Mouse (Mus musculus) urinary bladder, postnatal 36 days (tissue): ENCODE data around the gene Mrpl22.
A peak's percentile ranks its signal among the peaks of the same experiment; 100 is the strongest.
"Not testable (repeated sequence)": the region's sequence is repeated elsewhere in the genome, so short reads cannot be mapped to it uniquely, and the experiment has no call there.

Experiments
- DNase-seq, 2 experiments: peaks; one replicate each; pipeline ENCODE4 v3.0.0; 2022; ENCODE audit warnings: low spot score in 2 of 2, mixed read lengths in 1 of 2

The Mrpl22 gene

DNA sequence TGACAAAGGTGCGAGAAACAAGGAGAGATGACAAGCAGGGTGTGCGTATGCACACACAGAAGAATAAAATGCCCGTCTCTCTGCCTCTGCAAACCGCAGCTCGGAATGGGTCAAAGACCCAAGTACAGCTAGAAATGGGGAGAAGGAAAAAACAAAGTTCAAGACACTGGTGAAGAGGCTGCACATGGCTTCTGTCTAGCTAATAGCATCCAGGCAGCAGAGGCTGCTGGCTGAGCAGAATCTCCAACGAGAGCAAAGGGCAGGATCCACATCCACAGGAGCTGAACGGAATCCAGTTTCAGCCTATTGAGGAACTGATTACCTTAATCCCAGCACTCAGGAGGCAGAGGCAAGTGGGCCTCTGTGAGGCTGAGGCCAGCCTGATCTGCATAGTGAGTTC, 9.3 kb downstream of the Mrpl22 start:
- DNase-seq = no peak

DNA sequence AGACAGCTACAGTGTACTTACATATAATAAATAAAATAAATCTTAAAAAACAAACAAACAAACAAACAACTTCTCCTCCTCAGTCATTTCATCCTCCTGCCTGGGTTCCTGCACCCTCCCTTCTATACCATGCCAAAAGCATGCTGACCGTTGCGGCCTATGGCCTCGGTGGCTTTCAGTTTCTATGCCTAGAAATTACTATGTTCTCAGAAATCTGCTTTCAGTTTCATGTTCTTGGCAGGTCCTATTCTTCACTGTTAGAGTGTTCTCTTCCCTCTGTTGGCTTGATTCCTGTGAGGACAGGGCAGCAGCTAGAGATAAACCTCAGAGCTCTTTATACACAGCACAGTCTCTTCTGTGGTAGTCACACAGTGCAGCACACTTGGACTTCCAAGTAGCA, 12.1 kb downstream of the Mrpl22 start:
- no peak for DNase-seq

DNA sequence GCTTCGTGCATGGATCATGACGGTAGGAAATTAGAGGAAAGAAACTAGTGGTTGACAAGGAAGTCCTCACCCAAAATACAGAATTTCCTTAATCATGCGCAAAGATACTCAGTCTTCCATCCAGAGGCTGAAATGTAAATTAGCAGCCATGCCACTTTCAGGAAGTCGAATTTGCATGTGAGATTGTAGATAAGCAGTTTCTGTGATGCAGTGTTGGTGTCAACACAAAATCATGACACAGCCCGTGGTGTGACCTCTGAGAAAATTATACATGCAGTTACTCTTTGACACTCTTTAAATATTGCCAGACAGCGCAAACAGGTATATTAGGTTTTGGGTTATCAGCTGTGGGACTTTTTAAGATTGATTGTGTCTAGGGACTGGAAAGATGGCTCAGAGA, 18.2 kb downstream of the Mrpl22 start:
- no peak for DNase-seq

DNA sequence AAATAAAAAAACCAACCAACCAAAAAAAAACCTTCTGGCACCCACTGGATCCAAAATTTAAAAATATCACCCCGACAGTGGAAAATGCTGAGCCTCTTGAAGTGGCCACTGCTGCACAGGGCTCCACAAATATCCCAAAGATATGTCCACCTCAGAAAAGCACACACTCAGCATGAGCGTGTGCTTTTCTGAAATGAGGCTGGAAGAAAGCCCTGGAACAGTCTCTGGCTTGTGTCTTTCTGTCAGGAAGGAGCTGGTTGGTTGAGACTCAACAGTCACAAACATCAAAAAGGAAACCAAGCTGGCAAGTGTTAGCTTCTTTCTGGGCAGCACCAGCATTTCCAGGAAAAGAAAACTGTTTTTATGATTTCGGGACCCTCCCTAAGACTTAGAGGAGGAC, 21.9 kb downstream of the Mrpl22 start:
- DNase-seq = no peak

DNA sequence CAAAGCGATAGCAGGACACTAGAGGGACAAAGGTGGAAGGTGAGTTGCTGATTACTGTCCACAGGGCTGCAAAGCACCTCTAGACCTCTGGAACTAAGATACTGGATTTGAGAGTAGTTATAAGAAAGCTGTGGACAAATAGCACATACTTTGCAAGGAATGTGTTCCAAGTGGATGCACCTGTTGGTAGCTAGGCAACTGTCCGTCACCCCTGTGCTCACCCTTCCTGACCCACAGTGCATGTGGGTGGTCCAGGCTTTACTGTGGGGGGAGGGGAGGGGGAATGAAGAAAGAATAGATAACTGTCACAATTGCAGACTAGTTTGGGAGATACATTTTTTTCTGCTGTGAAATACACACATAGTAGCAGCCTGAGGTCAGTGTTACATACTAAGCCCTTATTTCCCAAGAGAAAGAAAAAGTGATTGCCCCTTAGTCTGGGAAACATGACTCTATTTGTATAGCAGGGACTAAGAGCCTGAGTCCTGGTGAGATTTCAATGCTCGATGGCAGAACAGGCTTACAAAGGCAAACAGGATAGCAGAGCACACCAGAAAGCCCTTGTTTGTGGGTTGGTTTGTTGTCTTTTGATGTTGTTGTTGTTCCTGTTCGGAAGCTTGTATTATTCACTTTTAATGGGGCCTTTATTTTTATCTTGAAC, 22.5 kb downstream of the Mrpl22 start:
- DNase-seq = no peak

DNA sequence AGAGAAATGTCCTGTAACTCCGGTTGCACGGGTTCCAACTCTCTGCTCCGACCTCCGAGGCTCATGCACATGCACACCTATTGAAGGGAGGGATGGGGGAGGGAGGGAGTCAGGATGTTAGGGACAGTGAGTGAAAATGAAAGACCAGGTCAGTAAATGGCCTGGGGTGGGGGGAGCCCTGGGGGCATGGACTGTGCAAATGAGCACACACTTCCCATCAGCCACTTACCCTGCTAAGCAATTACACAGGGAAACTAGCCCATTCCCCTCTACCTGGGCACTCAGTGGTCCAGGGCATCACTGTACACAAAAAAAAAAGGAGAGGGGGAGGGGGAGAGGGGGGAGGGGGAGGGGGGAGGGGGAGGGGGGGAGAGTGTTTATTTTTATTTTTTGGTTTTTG, 27.2 kb downstream of the Mrpl22 start:
- DNase-seq = no peak

DNA sequence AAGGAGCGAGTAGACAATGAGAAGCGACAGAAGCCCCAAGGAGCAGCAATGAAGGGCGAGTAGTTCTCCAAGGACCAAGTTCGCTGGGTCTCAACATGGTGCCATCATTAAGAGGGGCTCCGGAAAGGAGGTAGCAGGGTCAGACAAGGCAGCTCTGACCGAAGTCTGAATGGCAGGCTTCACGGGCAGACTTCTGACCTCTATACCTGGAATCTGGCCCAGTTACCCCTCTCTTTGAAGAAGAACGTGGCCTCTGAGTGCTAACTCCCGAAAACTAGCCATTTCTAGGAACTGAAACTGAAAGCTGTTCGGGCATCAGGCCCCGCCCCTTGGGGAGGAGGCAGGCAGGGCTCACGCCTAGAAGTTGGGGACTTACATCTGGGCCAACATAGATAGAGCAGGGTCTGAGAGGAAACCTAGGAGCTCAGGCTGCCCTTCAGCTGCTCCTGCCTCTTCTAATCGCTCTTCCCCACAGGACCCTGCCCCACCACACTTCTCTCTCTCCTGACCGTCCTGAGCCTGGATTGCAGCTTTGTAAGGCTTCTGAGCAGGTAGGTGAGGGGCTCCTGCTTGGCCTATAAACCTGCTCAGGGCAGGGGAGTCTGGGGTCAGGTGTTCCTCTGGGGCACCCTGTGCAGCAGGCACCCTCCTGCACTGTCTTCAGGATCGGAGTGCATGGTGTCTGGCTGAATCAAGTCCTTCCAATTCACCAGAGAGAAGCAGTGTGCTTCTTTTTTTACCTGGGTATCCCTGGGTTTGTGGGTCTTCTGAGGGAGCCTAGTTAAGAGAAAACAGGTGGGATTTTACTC, 28.0 kb downstream of the Mrpl22 start, which contains the start of the genes Igtp and Irgm2:
Gene Igtp, plus strand, starts transcription at position 328 of the 809 bp plus-strand sequence.
Gene Irgm2, plus strand, starts transcription at position 390 of the 809 bp plus-strand sequence.
- DNase-seq = peak; percentile 75 to 82

DNA sequence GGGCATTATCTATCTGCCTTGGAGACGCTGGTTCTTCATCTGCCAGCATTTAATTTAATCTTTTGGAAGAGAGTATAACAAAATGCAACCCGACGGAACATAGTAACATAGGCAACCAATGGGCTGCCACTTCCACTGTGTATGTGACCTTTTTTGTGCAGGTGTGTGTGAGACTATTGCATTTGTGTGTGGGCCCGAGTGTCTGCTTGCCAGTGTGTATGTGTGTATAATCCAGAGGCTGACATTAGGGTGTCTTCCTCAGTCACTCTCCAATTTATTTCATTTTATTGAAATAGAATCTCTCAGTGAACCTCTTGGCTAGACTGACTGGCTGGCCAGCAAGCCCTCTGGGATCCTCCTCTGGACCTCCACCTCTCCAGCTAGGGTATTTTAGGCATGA, 28.8 kb downstream of the Mrpl22 start:
- DNase-seq = no peak

DNA sequence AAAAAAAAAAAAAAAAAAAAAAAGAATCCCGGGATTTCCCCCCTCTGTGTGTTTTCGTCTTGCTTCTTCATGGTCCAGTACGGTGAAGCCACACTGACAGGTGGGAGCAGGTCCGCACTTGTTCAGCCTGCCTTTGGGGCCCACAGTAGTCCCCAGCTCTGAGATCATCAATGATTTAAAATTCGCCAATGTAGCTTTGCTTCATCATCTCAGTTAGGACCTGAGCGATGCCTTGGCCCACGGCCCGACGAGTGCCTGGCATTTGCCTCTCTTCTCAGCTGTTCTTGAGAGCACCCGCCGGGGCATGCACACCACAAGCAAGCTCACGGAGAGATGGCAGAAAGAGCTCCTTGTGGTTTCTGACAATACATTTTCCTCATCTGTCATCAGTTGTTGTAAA, 29.6 kb downstream of the Mrpl22 start:
- no peak for DNase-seq

DNA sequence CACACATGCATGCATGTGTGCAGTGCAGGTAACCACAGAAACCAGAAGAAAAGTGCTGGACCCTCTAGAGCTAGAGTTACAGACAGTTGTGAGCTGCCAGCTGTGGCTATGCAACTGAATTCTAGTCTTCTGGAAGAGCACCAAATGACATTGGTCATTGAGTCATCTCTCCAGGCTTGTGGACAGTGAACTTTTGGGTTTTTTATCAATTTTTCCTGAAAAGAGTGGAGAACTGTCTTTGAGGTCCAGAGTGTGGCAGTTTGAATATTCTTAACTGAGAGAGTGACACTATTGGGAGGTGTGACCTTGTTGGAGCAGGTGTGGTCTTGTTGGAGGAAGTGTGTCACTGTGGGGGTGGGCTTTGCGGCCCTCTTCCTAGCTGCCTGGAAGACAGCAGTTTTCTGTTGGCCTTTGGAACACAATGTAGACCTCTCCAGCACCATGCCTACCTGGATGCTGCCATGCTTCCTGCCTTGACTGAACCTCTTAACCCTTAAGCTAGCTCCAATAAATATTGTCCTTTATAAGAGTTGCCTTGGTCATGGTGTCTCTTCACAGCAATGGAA, 38.9 kb downstream of the Mrpl22 start:
- DNase-seq = no peak

DNA sequence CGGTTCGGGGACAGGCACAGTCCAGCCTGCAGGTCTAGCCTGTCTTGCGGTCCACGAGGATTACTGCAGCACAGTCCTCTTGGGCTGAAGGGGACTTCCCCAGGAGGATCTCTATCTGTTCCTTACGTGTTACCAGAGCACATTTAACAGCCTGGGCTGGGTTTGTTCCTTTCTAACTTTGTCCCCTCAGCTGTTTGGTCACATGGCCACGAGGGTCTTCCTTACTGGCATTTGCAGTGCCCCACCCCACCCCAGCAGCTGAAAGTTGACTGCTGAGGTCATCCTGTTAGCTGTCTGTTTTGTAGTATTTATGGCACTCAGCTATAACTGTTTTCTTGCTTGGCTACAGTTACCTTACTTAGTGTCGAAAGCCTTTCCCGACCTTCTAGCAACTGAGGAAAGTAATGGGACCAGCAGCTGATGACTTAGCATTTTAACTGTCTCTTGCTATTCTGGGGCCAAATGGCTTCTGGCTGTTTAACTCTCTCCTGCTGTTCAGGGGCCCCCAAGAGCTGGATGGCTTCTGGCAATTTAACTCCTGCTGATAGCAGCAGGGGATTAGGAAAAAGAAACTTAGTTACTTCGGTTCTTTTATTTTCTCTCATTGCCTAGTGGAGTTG, 39.7 kb downstream of the Mrpl22 start:
- no peak for DNase-seq

DNA sequence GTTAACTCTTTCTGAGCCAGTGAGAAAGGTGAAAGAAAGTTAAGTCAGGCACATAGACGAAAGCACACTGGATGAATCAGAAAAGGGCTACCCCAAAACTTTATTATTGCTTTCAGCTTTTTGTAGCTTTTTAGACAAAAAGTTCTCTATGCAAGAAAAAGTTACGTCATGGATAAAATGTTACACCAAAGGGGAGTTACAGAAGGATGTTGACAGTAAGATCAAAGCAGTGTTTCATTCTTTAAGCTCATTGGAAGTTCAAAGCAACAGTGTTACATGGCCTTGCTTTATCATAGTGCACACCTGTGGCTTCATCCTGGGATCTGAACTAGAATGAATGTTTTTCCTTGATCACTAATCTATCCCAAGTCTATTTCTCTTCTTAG, 40.2 kb downstream of the Mrpl22 start:
- no peak for DNase-seq

DNA sequence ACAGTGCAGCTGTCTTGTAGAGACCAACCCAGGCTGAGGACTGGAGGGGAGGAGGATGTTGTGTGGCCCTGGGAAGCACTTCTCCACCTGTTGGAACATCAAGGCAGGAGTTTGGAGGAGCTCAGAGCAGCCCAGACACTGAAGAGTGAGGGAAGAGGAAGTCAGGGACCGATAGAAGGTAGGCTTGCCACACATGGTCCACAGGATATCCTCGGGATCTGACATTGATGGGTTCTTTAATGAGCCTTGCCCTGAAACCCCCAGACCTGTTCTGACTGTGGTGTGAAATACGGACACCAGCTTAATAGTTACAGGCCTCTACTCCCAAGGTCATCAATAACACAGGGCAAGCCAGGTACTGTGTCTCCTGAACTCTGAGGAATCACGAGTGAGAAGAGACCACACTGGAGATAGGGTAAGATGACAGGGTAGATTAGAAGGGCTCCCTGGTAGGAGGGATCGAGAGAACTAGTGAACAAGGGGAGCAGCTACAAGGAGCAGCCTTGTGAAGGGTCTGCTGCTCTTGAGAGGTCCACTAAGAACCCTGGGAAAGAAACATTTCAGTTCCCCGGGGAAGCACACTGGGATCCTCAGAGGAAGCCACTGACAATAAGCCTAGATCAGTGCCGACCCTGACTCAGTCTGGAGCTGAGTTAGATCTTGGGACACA, 42.3 kb downstream of the Mrpl22 start:
- DNase-seq = no peak

DNA sequence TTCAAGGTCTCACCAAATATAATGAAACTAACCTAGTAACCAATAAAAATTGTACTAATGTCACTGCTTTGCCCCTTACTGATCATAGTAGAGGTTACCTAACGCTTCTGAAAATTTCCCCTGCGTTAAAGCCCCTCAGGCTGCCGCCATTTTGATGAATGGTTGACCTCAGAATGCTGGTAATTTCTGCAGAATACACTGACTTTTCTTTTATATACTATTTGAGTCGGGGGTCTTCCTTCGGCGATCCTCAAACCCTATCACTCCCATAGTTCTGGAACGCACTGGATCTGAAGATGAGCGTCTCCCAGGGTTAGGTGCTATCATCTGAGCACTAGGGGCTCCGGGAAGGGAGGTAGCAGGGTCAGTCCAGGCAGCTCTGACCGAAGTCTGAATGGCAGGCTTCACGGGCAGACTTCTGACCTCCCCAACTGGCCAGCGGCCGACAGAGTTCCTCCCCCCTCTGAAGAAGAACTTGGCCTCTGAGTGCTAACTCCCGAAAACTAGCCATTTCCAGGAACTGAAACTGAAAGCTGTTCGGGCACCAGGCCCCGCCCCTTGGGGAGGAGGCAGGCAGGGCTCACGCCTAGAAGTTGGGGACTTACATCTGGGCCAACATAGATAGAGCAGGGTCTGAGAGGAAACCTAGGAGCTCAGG, 43.1 kb downstream of the Mrpl22 start:
- peak; percentile 84 to 90 for DNase-seq

DNA sequence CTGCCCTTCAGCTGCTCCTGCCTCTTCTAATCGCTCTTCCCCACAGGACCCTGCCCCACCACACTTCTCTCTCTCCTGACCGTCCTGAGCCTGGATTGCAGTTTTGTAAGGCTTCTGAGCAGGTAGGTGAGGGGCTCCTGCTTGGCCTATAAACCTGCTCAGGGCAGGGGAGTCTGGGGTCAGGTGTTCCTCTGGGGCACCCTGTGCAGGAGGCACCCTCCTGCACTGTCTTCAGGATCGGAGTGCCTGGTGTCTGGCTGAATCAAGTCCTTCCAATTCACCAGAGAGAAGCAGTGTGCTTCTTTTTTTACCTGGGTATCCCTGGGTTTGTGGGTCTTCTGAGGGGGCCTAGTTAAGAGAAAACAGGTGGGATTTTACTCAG, 43.6 kb downstream of the Mrpl22 start:
- DNase-seq = not testable (repeated sequence)

DNA sequence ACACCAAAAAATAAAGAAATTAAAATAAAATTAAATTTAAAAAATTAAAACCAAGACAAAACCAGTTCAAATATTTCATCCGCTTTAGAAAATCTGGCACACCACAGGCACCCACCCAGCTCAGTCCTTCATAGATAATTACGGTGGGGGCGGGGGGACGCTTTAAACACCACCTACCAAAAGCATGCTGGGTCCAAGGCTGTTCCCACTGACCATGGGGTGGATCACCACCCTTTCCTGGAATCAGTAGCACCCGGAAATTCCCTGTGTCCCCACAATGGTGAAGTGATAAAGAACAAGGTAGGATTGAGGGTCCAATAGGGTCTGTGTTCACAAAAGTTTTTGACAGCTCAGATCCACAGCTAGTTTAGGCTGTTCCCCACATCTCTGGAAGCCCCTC, 44.4 kb downstream of the Mrpl22 start:
- no peak for DNase-seq

DNA sequence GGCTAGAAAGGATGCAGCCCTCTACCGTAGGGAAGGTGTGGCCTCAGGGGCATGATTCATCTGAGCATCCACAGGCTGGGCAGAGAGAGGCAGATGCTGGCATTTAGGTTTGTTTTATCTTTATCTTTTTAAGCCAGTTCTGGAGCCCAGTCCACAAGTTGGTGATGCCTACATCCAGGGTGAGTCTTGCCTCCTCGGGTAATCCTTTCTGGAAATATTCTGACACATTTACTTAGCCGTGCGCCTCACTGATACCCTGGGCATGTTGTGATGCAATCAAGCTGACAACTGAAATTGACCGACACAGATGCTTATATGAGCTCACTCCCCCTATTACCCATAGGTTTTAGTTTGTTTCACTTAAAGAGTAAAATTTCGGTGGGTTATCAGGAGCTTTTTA, 45.4 kb downstream of the Mrpl22 start:
- no peak for DNase-seq

DNA sequence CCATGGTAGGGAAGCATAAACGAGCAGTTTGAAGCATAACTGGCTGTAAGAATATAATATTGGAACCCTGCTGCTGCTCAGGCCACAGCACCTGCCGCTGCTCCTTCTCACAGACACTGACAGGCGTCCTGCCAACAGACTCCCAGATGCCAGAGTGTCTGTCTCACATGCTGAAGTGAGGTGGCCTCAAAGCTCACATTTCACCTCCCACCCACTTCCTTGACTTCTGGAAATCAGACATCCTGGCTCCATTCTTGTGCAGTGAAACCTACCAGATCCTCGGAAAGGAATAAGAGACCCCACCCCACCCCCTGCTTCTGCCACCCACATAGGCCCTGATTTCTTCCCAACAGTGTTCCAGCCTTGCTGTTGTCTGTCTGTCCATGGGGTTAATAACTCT, 52.3 kb downstream of the Mrpl22 start:
- no peak for DNase-seq

DNA sequence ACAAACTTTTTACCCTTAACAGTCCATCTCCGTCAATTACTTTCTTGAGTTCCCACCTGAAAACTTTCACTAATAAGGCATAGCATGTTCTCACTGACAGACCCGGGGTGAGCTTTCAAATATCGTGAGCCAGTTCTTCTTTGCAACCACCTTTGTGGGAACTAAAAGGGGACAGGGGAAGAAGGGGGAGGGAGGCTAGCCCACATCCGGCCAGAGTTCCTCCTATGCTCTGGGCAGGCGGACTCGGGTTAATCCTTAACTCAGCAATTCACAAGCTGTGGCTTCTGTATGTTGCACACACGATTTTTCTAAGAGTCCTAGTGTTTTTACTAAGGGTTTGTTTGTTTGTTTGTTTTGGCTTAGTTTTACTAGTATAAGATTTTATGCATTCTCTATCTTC, 52.9 kb downstream of the Mrpl22 start:
- DNase-seq = no peak

DNA sequence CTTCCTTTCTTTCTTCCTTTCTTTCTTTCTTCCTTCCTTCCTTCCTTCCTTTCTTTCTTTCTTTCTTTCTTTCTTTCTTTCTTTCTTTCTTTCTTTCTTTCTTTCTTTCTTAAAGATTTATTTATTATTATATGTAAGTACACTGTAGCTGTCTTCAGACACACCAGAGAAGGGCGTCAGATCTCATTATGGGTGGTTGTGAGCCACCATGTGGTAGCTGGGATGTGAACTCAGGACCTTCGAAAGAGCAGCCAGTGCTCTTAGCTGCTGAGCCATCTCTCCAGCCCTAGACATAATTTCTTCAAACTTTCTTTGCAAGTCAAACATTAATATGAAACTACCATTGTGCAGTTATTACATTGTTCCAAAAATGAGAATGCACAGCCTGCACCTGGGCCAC, 53.4 kb downstream of the Mrpl22 start:
- DNase-seq = not testable (repeated sequence)

DNA sequence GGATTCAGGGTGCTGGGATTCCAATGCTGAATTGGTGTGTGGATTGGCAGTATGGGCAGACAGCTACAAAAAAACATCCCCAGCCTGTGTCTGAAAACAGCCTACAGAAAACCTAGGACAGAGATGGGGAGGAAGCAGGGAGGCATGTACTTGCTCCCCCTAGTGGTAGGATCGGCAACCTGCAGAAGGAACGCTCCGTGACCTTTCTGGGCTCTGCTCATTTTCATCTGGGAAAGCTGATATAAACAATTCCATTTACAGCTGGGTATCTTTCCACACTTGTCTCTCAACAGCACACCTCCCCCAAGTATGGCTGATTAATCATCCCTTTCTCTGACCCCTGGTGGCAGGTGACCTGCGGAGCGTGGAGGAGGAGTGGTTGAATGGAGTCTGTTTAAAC, 54.2 kb downstream of the Mrpl22 start:
- DNase-seq = peak; percentile 57 to 77

DNA sequence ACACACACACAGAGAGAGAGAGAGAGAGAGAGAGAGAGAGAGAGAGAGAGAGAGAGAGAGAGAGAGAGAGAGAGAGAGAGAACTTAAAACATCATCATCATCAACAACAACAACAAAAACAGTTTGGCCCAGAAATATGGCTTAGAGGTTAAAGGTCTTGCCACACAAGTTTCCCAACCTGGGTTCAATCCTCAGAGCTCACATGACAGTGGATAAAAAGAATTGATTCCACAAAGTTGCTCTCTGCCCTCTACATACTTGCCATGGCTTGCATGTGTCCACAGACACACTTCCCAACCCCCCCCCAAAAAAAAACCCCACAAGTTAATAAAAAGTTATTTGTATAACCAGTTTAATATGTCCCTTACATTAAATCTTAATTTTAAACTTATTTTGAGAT, 55.0 kb downstream of the Mrpl22 start:
- DNase-seq = no peak
